Mouse (Mus musculus) spleen, adult 2 months (tissue): ENCODE measurements around the gene Ly75.

Source experiments
- CTCF ChIP-seq: fragments of 200-500 bp; IDR thresholded peaks from 2 replicates; pipeline ENCODE4 v1.5.1; 2011; ENCODE audit warnings: mild to moderate bottlenecking, inconsistent platforms; ENCODE audit not compliant: insufficient read depth, insufficient read length, insufficient replicate concordance; ENCODE audit errors: extremely low read depth
- POLR2A ChIP-seq: fragments of 200-500 bp; IDR thresholded peaks from 2 replicates; pipeline ENCODE4 v1.6.1; 2011; ENCODE audit warnings: low read depth, low read length, inconsistent platforms

- TF ChIP-seq CTCF (no peak), POLR2A (no peak)
Measured at GRCm38 (mm10) chr2:60343607-60344289, 39.4 kb downstream of the Ly75 start.
